Mouse (Mus musculus) c-Kit-positive CD71-positive TER-119-negative erythroid progenitor cells, embryonic 14.5 days (primary cell): Measurements from ENCODE around the gene Dpp8.
A peak's percentile ranks its signal among the peaks of the same experiment; 100 is the strongest.

Source experiments
- DNase-seq: peaks from one replicate; pipeline ENCODE4 v3.0.0-alpha.2; 2013; ENCODE audit warnings: low read depth

The Dpp8 gene

DNA sequence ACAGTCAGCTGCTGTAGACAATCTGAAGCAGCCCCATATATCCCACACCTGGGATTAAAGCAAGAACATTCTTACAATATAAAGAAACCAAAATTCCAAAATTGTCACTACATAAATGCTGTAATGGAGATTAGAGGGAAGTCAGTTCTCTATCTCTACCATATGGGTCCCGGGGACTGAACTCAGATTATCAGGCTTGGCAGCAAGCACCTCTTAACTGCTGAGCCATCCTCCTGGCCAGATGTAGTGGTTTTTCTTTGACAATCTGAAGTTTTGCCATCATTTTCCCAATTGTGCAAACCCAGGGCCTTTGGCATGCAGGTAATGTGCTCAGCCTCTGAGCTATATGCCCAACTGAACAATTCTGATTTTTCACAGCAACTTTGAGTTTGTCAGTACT, 53.1 kb downstream of the Dpp8 start:
- DNase-seq: no peak

DNA sequence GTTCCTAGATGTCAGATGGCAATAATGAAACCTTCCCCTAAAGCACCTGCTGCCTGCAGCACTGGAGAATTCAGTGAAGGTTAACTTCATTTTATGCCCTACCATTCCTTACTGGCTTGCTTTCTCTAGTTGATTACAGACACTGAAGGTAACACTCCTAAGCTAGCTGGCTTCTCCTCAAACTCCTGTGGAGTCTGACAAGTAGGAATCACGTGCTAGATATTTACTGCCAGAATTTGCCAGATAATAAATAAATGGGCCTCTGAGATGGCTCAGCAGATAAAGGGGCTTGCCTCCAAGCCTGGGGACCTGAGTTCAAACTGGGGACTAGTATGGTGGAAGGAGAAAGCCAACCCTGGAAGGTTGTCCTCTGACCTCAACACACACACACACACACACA, 54.6 kb downstream of the Dpp8 start:
- no peak for DNase-seq

DNA sequence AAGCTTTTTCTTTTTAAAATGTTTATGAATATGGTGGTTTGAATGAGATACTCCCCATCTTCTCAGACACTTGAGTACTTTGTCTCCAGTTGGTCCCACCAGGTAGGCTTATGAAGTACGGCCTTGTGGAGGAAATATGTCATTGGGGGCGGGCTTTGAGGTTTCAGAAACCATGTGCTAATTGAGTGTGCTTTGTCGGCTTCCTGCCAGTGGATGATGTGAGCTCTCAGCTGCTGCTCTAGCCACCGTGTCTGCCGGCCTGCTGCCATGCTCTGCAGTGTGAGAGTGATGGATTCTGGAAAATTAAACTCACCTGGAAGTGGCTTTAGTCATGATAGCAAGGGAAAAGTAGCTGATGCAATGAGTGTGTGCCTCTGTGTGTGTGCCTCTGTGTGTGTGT, 55.3 kb downstream of the Dpp8 start:
- no peak for DNase-seq

DNA sequence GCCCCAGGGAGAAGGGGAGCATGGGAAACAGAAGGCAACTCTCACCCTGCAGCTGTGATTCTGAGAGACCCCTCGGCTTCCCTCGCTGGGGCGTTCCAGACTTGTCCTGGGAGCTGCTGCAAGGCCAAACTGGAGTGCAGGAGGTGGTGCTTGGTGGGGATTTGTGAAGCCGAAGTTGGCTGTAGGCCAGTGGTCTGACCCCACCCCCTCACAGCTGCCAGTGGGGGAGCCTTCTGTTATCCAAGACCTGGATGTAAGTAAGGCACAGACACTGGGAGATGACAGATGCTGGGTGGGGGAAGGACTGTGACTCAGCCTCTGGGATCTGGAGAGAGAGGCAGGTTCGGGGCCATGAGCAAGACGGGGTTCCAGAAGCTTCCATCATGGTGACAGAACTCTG, 62.0 kb downstream of the Dpp8 start:
- DNase-seq: no peak

DNA sequence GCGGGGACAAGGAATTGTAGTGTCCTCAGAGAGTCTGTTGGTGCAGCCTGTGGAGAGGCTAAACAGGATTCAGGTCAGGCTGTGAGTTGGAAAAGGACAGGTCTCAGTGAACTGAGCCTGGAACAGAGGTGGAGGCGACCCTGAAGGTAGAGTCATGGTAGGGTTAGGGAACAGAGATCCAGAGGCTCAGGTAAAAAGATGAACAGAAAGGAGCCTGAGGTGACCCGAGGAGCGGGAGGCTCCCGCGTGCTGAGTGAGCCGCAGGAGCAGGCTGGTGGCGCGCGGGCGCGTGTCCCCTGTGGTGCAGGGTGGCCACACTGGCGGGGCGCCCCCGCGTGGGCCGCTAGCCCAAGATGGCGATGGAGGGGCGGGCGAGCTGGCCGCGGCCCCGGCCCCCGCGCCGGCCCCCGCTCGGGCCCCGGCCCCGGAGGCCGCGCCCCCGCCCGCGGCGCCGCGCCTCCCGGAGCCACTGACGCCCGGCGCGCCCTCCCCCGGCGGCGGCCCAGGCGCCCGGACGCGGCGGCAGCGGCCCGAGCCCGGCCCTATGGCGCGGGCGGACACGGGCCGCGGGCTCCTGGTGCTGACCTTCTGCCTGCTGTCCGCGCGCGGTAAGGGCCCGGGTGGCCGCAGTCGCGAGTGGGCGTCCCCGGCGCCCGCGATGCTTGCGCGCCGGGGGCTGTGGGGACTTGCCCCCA, 68.9 kb downstream of the Dpp8 start, which contains the start of gene Igdcc4:
Gene Igdcc4 (plus strand): TSS at position 496 of the 695 bp plus-strand sequence.
- no peak for DNase-seq

DNA sequence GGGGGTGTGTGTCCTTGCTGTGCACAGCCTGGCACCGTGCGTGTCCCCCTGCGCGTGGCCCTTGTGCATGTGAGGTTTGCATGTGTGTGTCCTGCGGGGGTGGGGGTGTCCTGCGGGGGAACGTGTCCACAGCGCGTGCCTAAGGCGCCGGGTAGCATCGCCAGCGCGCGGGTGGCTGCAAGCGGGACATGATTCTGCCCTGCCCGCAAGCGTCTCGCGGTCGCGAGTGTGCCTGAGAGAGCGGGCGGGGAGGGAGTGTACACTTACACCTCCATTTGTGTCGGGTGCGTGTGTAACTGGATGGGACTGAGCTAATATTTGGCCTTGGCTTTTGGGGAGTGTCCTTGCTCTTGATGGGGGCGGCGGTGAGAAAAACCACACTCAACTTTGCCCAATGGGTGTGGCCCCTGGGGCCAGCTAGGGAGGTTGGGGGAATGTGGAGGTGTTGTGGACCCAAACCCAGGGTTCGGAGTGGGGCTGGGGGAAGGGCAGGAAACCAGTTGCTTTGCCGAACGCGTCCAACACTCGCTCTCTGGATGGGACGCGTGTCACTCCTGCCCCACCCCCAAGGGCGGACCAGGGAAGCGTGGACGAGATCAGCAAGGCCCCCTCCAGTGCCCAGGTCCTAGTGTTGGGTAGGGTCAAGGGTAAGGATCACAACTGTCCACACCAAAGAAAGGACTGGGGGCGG, 69.6 kb downstream of the Dpp8 start:
- no peak for DNase-seq

DNA sequence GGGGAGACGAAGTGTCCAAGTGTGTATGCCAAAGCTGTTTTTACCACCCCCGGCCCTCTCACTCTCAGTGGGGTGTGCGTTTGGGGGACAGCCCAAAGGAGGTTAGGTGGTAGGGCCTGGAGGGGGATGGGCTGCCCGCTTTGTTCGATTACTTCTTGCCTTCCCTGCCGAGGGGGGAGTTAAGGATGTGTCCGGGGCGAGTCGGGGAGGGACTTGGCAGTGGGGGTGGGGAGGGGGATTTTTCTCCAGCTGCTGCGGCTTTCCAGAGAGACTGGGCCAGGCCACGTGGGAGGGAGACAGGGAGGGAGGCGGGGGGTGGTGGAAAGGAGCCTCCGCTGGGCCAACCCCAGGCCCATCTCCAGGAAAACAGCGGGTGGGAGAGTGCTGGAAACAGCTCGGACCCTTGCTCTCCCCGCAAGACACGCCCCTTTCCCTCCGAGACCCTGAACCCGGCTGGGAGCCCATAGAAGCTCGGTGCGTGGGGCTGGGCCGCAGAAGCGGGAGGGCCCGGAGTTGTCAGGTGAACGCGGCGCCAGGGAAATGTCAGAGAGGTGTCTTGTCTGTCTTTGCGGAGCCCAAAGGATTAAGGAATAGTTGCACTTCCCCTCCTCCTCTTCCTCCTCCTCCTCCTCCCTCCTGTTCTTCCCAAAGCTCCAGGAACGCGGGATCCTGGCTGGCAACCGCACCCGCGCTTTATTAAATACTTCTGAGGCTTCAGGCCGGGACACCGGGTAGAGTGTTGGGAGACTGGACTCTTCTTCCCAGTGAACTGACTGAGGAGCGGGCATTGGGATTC, 70.4 kb downstream of the Dpp8 start:
- DNase-seq: no peak

DNA sequence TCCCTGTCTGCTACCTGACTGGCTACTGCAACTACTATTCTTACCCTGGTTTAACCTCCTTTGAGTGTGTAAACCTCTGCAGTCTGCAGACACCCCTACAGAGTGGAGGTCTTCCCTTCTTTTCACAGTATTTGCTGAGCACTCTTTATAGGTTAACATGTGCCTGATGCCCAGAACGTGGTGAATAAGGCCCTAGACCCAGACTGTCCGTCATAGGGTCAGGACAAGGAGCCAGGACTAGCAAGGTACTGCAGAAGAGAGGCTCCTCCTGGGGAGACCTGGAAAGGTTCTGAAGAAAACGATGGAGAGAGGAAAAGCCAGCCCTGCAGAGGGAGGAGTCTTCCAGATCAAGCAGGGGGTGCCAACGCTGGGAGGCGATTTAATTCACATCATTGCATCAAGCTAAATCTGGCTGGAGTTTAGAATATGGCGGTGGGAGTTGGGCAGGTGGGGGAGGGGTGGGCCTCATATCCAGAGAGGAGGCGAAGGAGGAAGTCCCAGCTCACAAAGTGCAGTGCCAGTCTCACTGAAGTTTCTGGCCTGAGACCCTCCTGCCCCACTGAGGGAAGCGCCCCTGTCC, 71.0 kb downstream of the Dpp8 start:
- no peak for DNase-seq

DNA sequence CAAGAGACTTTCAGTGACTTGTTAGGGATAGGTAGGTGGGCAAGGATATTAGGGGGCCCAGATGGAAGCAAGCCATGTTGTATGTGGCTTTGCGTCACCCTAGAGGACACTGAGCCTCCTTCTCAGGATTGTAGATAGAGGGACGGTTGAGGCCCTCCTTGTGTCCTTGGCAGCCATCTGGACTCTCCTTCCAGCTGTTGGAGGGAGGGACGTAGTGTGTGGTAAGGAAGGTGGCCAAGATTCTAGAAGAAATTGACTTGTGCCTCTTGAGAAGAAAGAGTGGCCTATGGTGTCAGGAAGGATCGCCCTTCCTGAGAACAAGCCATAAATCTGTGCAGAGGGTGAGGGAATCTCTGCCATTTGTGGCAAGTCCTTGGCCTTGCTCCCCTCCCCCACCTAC, 74.6 kb downstream of the Dpp8 start:
- DNase-seq: no peak

DNA sequence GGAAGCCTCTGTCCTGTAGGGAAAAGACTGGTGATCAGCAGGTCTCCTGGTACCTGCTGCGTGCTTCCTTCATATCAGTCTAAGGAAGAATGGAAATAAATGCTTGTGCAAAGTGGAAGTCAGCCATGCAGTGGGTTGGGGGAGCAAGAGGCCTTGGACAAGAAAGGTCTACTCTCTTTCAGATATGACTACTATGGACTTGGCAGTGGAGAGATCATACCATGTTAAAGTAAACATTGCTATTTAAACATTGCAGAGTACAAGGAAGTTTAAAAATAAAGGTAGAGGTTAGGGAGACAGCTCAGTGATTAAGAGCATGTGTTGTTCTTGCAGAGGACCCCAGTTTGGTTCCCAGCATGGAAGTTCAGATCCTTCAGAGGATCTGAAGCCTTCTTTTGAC, 75.7 kb downstream of the Dpp8 start:
- DNase-seq: no peak

DNA sequence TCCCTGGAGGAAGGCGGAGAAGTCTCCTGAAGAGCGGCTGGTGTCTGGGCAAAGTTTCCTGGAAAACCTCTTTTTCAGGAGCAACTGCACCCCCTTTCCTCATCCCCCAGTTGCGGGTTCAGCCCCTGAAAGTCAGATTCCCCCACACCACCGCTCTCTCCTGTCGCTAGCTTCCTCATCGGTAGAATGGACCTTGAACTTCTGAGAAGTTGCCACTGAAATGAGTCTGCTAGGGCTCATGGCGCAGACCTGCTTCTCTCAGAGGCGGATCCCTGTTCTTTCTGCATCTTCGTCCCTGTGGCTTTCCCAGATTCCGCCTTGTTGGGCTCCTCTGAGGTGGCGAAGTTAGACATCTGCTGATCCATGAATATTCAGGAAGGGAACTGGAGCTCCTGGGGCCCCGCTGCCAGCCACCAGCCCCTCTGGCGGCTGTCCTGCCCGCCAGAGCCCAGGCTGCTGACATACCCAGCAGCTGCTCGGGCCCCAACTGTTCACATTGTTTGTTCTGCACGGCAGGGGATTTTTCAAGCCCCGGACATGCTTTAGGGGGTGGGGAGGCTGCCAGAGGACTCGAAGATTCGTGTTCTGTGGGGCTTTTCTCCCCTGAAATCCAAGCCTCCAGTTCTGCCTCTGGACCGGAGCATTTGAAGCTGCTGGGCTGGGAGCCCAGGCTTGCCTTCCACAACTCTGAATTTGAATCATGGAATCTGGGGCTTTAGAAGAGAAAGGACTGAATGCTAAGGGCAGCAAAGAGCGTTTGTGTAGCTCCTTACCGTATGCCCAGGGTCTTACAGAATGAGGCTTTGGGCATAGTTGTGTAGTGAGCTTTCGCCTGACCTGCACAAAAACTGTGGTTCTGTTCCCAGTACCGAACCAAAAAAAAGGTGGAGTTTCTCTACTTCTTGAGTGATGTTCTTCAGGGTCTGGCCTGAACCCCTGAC, 77.2 kb downstream of the Dpp8 start:
- DNase-seq: no peak

DNA sequence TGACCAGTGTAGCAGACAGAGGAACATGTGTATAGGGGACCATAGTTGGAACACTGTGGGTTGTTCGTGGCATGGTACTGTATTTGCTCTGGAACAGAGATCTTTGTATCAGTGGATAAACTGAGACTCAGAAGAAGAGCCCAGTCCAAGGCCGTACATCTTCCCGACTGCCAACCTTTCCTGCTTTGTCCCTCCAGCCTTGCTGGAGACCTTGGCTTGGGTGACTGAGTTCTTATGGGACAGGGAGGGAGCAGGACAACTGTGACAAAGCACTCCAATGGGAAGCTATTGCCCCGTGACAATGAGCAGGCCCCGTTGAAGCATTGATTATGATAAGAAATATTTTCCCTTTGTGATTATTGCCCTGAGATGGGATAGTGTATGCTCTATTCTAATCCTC, 79.5 kb downstream of the Dpp8 start:
- DNase-seq: no peak

DNA sequence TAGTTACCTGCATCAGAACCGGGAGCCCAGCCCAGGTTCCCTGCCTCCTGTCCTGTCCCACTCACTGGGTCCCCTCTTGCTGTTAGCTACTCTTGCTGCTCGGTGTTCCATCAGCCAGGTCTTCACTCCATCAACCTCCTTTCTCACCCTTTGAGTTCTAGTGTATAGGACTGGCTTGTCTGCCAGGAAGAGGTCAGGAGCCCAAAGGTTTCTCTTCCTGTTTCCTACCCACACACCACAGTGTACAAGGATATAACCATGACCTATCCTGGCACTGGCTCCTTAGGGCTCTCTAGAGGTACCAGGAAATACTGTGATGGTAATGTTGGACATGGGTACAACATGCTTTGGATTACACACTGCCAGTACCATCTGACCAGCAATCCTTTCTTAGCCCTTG, 81.5 kb downstream of the Dpp8 start:
- no peak for DNase-seq

DNA sequence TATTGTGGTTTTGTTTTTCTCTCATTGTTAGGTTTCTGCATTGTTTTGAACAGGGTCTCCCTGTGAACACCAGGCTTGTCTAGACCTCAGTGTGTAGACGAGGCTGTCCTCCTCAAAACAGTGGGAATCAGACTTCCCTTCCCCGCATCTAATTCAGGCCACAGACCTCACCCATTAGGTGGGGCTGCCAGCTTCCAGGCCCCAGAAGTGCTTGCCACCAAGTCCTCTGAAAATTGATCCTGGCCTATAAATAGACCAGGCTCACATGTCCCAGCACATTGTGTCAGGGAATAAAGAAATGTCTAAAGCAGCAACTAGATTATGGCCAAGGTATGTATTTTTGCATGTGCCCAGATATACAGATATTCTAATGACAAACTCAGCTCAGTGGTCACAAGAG, 83.7 kb downstream of the Dpp8 start:
- DNase-seq: no peak

DNA sequence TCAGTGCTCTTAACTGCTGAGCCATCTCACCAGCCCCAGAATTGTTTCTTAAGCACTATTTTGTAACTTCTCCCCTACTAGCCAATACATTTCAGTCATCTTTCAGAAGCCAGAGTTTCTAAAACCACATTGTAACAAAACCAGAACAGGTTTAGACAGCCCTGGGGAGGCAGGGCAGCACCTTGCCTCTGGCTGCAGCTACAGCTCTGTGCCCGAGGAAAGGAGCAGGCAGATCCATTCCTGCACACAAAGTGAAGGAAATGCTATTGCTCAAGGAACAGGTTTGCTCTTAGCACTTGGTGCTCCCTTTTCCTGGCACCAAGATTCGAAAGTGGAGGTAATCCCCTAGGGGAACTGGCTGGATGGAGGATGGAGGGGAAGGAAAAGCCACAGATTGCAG, 85.3 kb downstream of the Dpp8 start:
- DNase-seq: no peak

DNA sequence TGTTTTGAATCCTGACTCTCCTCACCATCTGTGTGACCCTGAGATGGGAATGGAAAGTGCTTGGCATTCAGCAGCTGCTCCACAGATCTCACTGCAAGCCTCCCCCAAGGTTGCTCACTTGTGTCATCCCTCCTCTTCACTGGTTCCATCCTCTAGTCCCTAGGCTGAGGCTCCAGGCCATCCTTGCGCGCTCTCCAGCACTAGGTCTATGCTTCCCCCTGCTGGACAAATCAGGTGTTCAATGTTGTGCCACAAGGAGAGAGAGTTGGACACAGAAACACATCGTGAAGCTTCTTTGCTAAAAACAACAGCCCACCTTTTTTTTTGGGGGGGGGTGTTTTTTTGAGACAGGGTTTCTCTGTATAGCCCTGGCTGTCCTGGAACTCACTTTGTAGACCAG, 88.7 kb downstream of the Dpp8 start:
- peak; percentile 55 for DNase-seq

DNA sequence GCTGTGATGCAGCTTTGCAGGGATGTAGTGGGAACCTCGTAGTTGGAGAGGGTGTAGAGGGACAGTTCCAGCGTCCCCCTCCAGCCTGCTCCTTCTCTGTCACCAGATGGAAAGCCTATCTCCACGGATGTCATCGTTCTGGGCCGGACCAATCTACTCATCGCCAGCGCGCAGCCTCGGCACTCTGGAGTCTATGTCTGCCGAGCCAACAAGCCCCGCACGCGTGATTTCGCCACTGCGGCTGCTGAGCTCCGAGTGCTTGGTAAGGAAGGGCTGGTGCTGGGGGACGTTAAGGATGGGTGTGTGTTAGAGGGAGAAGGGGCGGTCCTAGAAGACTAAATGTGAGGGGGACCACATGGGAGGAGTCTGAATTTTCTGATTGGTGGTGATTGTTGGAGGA, 90.3 kb downstream of the Dpp8 start:
- DNase-seq: no peak

DNA sequence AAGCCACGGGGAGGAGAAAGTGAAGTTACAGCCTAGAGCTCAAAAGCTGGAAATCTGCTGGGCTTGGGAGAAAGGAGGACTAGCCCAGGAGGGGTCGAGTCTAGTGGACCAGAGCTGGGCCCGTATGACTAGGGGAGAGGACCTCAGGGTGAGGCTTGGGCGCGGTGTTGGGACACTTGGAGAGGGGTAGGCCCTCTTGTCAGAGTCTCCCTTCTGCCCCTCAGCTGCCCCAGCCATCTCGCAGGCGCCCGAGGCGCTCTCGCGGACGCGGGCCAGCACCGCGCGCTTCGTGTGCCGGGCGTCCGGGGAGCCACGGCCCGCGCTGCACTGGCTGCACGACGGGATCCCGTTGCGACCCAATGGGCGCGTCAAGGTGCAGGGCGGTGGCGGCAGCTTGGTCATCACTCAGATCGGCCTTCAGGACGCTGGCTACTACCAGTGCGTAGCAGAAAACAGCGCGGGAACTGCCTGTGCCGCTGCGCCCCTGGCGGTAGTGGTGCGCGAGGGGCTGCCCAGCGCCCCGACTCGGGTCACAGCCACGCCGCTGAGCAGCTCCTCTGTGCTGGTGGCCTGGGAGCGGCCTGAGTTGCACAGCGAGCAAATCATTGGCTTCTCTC, 91.4 kb downstream of the Dpp8 start:
- no peak for DNase-seq

DNA sequence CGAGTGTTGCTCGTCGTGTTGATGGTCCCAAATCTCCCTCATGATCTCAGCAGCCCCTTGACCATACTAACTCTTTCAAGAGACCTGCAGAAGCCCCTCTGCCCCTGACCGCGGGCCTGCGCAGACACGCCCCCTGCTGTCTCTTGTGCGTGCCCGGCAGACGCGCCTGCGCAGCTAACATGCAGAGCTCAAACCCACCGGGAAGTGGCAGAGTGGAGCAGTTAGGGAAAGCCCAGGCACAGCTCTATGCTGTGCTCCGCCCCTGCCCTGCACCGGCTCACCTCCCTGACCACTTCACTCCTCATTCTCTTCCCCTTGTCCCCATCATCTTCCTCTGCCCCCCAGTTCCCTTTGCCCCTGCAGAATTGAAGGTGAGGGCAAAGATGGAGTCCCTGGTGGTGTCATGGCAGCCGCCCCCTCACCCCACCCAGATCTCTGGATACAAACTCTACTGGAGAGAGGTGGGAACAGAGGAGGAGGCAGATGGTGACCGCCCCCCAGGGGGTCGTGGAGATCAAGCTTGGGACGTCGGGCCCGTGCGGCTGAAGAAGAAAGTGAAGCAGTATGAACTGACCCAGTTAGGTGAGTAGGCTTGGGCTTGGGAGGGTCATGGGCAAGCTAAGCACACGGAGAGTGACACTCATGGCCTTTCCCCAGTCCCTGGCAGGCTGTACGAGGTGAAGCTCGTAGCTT, 96.1 kb downstream of the Dpp8 start:
- DNase-seq: no peak

DNA sequence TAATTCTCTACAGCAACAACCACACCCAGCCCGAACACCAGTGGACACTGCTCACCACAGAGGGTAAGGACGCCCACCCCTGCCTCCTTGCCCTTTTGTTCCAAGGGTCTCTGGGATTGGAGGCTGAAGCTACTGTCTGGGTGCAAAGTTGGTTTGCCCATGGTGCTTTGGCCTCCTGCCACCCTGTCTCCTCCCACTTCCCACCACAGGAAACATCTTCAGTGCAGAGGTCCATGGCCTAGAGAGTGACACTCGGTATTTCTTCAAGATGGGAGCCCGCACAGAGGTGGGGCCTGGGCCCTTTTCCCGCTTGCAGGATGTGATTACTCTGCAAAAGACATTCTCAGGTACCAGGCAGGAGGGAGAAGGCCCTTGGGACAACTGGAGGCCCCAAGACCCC, 99.5 kb downstream of the Dpp8 start:
- DNase-seq: no peak
